Mouse (Mus musculus) adrenal gland, postnatal 25 days (tissue): ENCODE data around the gene A4galt. TPM values are rescaled to one million over a fixed set of nuclear protein-coding genes. Genes with fewer than 3 reads are reported as not detected.

ENCODE experiments used
- DNase-seq: peaks from one replicate; pipeline ENCODE4 v3.0.0; 2021; ENCODE audit warnings: mixed read lengths
- total RNA-seq: library from RNA; stranded (reverse); gene quantifications from 2 replicates; pipeline ENCODE4 v1.2.3, GENCODE M21; 2021

The A4galt gene
- total RNA-seq, 1 experiment from 2014 or later: 7.7 TPM

- no peak for DNase-seq
These were observed 13.7 kb upstream of the A4galt start for GRCm38 (mm10) chr15:83265269-83265668.

GRCm38 (mm10) chr15:83263405-83263804 is 11.8 kb upstream of the A4galt start:
- no peak for DNase-seq

GRCm38 (mm10) chr15:83257906-83258305 is 6.3 kb upstream of the A4galt start:
- DNase-seq: no peak

- DNase-seq: no peak
These were observed 4.9 kb upstream of the A4galt start for GRCm38 (mm10) chr15:83256491-83256890.

GRCm38 (mm10) chr15:83255944-83256343 is 4.4 kb upstream of the A4galt start:
- DNase-seq: no peak

GRCm38 (mm10) chr15:83255191-83255782 is 3.7 kb upstream of the A4galt start:
- no peak for DNase-seq

- no peak for DNase-seq
These were observed 2.9 kb upstream of the A4galt start for GRCm38 (mm10) chr15:83254372-83255070.

- DNase-seq: peak; percentile 18
These were observed 486 bp upstream of the A4galt start for GRCm38 (mm10) chr15:83252060-83252459.

- no peak for DNase-seq
These were observed 861 bp downstream of the A4galt start for GRCm38 (mm10) chr15:83250651-83251175.

- DNase-seq: no peak
These were observed 1.9 kb downstream of the A4galt start for GRCm38 (mm10) chr15:83249535-83250287.

GRCm38 (mm10) chr15:83248236-83248844 is 3.2 kb downstream of the A4galt start:
- DNase-seq: no peak

GRCm38 (mm10) chr15:83244371-83244770 is 7.2 kb downstream of the A4galt start:
- no peak for DNase-seq

GRCm38 (mm10) chr15:83241961-83242680 is 9.5 kb downstream of the A4galt start:
- DNase-seq: no peak

- no peak for DNase-seq
These were observed 10.1 kb downstream of the A4galt start for GRCm38 (mm10) chr15:83241497-83241896.

- DNase-seq: no peak
These were observed 13.9 kb downstream of the A4galt start for GRCm38 (mm10) chr15:83237460-83238243.

- no peak for DNase-seq
These were observed 14.8 kb downstream of the A4galt start for GRCm38 (mm10) chr15:83236824-83237223.

GRCm38 (mm10) chr15:83233219-83233992 is 18.2 kb downstream of the A4galt start:
- DNase-seq: peak; percentile 66

- DNase-seq: no peak
These were observed 24.0 kb downstream of the A4galt start for GRCm38 (mm10) chr15:83227559-83227958.

- DNase-seq: no peak
These were observed 24.7 kb downstream of the A4galt start for GRCm38 (mm10) chr15:83226871-83227270.
